Mouse (Mus musculus): Measurements from ENCODE around the gene Ubash3b.

The Ubash3b gene

DNA sequence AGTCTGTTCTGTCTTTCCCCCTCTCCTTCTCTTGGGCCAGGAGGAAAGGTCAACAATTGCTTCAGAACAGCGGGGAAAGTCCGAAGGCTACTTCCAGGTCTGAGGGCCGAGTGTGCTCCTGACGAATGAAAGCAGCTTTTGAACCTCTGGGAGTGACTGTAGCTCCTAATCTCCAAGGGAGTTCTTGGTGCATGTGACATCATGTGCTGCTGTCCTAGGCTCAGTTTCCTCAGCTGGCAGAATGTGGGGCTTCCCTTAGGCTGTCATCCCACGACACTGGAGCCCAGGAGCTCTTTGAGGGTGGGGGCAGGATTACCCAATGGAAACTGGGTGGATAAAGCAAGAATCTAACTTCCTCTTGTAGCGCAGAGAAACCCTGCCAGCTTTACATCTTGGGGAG is at the start of gene Ubash3b:
Gene Ubash3b, minus strand, starts transcription at position 285 of the 400 bp plus-strand sequence.
- in situ Hi-C loops (cut with MboI; ENCODE audit: unreplicated experiment in 2 of 2) = no loop called here

GRCm38 (mm10) chr9:41207130-41208104 is 45.9 kb upstream of the Ubash3b start:
- in situ Hi-C loops (cut with MboI; ENCODE audit: unreplicated experiment in 2 of 2) = no loop called here

DNA sequence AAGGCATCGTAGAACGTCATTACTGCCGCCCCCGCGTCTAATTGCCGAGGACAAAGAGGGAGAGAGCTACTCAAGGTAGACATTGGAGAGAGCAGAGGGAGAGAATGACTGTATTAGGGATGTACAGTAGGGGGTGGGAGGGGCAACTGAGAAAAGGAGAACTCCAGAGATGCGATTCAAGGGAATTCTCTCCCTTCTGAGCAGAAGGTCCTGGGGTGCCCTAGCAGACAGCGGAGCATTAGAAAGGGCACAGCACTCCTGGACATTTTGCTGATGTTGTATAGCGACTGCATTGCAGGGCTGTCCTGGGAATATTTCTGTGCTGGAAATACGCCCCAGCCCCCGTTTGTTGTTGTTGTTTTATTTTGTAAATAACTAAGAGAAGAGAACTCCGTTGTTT is 45.2 kb upstream of the Ubash3b start:
- in situ Hi-C loops (cut with MboI; ENCODE audit: unreplicated experiment in 2 of 2) = no loop called here

- in situ Hi-C loops (cut with MboI; ENCODE audit: unreplicated experiment in 2 of 2) = no loop called here
These were observed 43.8 kb upstream of the Ubash3b start for GRCm38 (mm10) chr9:41205267-41205666.

- in situ Hi-C loops (cut with MboI; ENCODE audit: unreplicated experiment in 2 of 2) = loop anchor here (10.0 to 25.0 kb wide), 3 partner anchors 365 to 587 kb away; no protein-coding TSS in a partner anchor
These were observed 38.2 kb upstream of the Ubash3b start for GRCm38 (mm10) chr9:41199456-41200252.

DNA sequence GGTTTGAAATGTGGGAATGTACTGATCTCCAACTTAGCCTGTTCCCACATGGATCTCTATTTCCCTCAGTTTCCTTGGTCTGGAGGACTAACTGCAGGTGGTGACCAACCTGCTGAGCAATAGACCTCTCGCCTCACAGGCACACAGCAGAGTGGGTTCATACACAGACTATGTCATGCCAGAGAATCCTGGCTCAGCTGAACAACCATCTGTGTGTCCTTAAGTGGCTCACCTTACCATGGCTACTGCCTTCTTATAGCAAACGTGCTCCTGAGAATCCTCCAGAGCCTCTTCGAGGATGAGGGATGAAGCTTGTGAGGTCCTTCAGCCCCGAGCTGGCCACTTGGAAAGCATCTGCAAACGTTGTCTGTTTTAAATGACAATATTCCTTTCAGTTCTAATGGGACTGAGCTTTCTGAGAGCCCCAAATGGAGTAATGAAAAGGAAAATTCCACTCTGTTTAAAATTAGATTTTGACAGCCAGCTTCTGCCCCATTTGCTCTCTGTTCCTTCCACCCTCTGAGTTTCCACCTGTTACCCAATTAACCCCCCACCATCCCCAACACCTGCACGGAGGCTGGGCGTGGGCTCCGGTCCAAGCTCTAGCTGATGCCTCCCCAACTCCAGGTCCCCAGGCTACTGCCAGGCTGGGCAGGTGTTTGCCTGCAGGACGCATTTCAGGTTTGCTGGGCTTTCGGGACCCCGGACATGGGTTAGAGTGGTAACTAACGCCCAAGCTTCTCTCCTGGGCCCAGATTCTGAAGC is 37.2 kb upstream of the Ubash3b start:
- in situ Hi-C loops (cut with MboI; ENCODE audit: unreplicated experiment in 2 of 2) = loop anchor here (10.0 to 25.0 kb wide), 3 partner anchors 364 to 586 kb away; no protein-coding TSS in a partner anchor

- in situ Hi-C loops (cut with MboI; ENCODE audit: unreplicated experiment in 2 of 2) = loop anchor here (10.0 to 25.0 kb wide), 3 partner anchors 361 to 584 kb away; no protein-coding TSS in a partner anchor
These were observed 34.3 kb upstream of the Ubash3b start for GRCm38 (mm10) chr9:41195742-41196311.

- in situ Hi-C loops (cut with MboI; ENCODE audit: unreplicated experiment in 2 of 2) = loop anchor here (5.0 to 25.0 kb wide), 4 partner anchors 199 to 579 kb away; no protein-coding TSS in a partner anchor
These were observed 30.2 kb upstream of the Ubash3b start for GRCm38 (mm10) chr9:41191651-41192210.

DNA sequence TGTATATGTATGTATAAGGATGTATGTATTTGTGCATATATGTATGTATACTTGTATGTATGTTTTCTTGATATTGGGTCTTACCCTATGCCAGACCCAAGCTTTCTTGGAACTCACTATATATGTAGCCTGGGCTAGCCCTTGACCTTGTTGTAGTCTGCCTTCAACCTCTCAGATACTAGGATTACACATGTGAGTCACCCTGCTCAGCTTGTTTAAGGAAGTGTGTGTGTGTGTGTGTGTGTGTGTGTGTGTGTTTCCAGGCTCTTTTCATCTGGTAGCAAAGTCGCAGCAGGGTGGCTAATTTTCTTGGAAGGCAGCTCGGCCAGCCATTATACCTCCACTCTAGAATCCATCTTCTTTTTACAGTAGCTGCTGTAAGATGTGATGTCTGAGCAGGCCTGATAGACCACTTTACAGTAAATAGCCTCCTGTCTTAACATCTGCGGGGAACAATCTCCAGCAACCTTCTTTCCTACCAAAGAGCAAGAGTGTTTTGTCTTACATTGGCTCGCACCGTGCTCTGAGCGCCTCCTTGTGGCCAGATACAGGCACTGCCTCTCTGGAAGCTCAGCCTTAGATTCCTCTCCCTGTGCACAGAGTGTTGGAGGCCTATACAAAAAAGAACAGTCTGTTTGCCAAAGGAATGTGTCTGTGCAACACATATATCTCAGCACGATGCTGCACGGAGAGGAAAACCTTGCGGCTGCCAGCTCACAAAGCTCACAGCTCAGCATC is 29.4 kb upstream of the Ubash3b start:
- in situ Hi-C loops (cut with MboI; ENCODE audit: unreplicated experiment in 2 of 2) = loop anchor here (5.0 to 25.0 kb wide), 4 partner anchors 199 to 579 kb away; no protein-coding TSS in a partner anchor

DNA sequence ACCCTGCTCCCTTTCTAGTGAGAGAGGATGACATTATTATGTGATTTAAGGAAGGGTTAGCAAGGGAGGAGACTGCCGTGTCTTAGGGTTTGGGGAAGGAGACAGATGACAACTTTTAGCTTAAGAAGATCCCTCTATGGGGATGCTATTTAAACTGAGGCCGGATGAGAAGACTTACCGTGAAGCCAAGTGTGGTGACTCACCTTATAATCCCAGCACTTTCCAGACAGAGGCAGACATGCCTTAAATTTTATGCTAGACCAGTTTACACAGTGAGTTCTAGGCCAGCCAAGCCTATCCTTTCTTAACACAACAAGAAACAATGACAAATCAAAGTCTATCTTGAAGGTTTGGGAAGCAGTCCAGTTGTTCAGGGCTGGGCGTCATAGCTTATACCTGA is 26.4 kb upstream of the Ubash3b start:
- in situ Hi-C loops (cut with MboI; ENCODE audit: unreplicated experiment in 2 of 2) = loop anchor here (5.0 to 25.0 kb wide), 3 partner anchors 141 to 576 kb away; no protein-coding TSS in a partner anchor

- in situ Hi-C loops (cut with MboI; ENCODE audit: unreplicated experiment in 2 of 2) = loop anchor here (5.0 to 25.0 kb wide), 3 partner anchors 140 to 575 kb away; no protein-coding TSS in a partner anchor
These were observed 26.0 kb upstream of the Ubash3b start for GRCm38 (mm10) chr9:41187498-41187897.

- in situ Hi-C loops (cut with MboI; ENCODE audit: unreplicated experiment in 2 of 2) = loop anchor here (5.0 to 25.0 kb wide), 3 partner anchors 138 to 573 kb away; no protein-coding TSS in a partner anchor
These were observed 23.8 kb upstream of the Ubash3b start for GRCm38 (mm10) chr9:41185331-41185730.

GRCm38 (mm10) chr9:41182550-41182949 is 21.1 kb upstream of the Ubash3b start:
- in situ Hi-C loops (cut with MboI; ENCODE audit: unreplicated experiment in 2 of 2) = loop anchor here (5.0 to 25.0 kb wide), 2 partner anchors 135 to 570 kb away; no protein-coding TSS in a partner anchor

- in situ Hi-C loops (cut with MboI; ENCODE audit: unreplicated experiment in 2 of 2) = loop anchor here (5.0 to 25.0 kb wide), 2 partner anchors 135 to 570 kb away; no protein-coding TSS in a partner anchor
These were observed 20.3 kb upstream of the Ubash3b start for GRCm38 (mm10) chr9:41181803-41182202.

GRCm38 (mm10) chr9:41181372-41181771 is 19.9 kb upstream of the Ubash3b start:
- in situ Hi-C loops (cut with MboI; ENCODE audit: unreplicated experiment in 2 of 2) = loop anchor here (5.0 to 25.0 kb wide), 2 partner anchors 134 to 569 kb away; no protein-coding TSS in a partner anchor

GRCm38 (mm10) chr9:41179056-41179455 is 17.6 kb upstream of the Ubash3b start:
- in situ Hi-C loops (cut with MboI; ENCODE audit: unreplicated experiment in 2 of 2) = loop anchor here (25.0 kb wide), 1 partner anchor 567 kb away; no protein-coding TSS in a partner anchor

DNA sequence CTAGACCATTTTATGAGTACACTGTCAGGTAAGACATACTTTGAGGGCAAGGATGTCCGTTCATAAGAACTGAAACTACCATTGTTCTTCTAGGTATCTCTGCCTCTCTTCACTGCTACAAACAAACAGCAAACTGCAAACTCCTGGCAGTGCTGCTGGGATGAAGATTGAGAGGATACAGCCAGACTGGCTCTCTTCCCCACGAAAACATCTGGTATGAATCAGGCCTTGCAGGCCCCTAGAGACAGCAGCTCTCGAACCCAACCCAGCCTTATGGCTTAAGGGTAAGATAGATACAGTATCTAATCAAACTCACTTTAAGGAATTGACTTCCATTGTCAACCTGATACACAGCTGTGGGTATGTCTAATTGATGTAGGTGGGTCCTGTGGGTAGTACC is 11.7 kb upstream of the Ubash3b start:
- in situ Hi-C loops (cut with MboI; ENCODE audit: unreplicated experiment in 2 of 2) = no loop called here

- in situ Hi-C loops (cut with MboI; ENCODE audit: unreplicated experiment in 2 of 2) = no loop called here
These were observed 10.9 kb upstream of the Ubash3b start for GRCm38 (mm10) chr9:41172426-41172825.

All from v-Abl transformed pro-B cells (cell line).